Mouse (Mus musculus): ENCODE measurements around the gene Ggnbp2.
A peak's percentile ranks its signal among the peaks of the same experiment; 100 is the strongest.

The Ggnbp2 gene

GRCm38 (mm10) chr11:84870337-84871043 lies at the start of gene Ggnbp2:
TSS of gene Ggnbp2 (minus strand) at chr11:84870817.
- DNase-seq (ENCODE audit: low spot score), result peak; percentile 82

GRCm38 (mm10) chr11:84919951-84920350 lies 49.3 kb upstream of the Ggnbp2 start:
- no peak for DNase-seq (ENCODE audit: low spot score)

- no peak for DNase-seq (ENCODE audit: low spot score)
Observed at GRCm38 (mm10) chr11:84919276-84919675, 48.7 kb upstream of the Ggnbp2 start.

- peak; percentile 40 for DNase-seq (ENCODE audit: low spot score)
Observed at GRCm38 (mm10) chr11:84918425-84918824, 47.8 kb upstream of the Ggnbp2 start.

- no peak for DNase-seq (ENCODE audit: low spot score)
Observed at GRCm38 (mm10) chr11:84916703-84917300, 46.2 kb upstream of the Ggnbp2 start.

- peak; percentile 28 for DNase-seq (ENCODE audit: low spot score)
Observed at GRCm38 (mm10) chr11:84916053-84916702, 45.6 kb upstream of the Ggnbp2 start, which contains the start of gene Znhit3. TSS of gene Znhit3 (minus strand) at chr11:84916366.

- no peak for DNase-seq (ENCODE audit: low spot score)
Observed at GRCm38 (mm10) chr11:84914673-84915072, 44.1 kb upstream of the Ggnbp2 start.

GRCm38 (mm10) chr11:84910411-84910810 lies 39.8 kb upstream of the Ggnbp2 start:
- no peak for DNase-seq (ENCODE audit: low spot score)

- no peak for DNase-seq (ENCODE audit: low spot score)
Observed at GRCm38 (mm10) chr11:84908480-84908879, 37.9 kb upstream of the Ggnbp2 start.

GRCm38 (mm10) chr11:84907081-84907480 lies 36.5 kb upstream of the Ggnbp2 start:
- no peak for DNase-seq (ENCODE audit: low spot score)

- no peak for DNase-seq (ENCODE audit: low spot score)
Observed at GRCm38 (mm10) chr11:84904597-84905144, 34.1 kb upstream of the Ggnbp2 start.

- DNase-seq (ENCODE audit: low spot score), result no peak
Observed at GRCm38 (mm10) chr11:84893113-84893512, 22.5 kb upstream of the Ggnbp2 start.

GRCm38 (mm10) chr11:84891705-84892104 lies 21.1 kb upstream of the Ggnbp2 start:
- DNase-seq (ENCODE audit: low spot score), result no peak

GRCm38 (mm10) chr11:84889492-84889891 lies 18.9 kb upstream of the Ggnbp2 start:
- DNase-seq (ENCODE audit: low spot score), result no peak

GRCm38 (mm10) chr11:84888025-84888424 lies 17.4 kb upstream of the Ggnbp2 start:
- DNase-seq (ENCODE audit: low spot score), result no peak

- no peak for DNase-seq (ENCODE audit: low spot score)
Observed at GRCm38 (mm10) chr11:84886767-84887511, 16.3 kb upstream of the Ggnbp2 start.

GRCm38 (mm10) chr11:84886236-84886635 lies 15.6 kb upstream of the Ggnbp2 start:
- DNase-seq (ENCODE audit: low spot score), result no peak

GRCm38 (mm10) chr11:84885238-84885637 lies 14.6 kb upstream of the Ggnbp2 start:
- no peak for DNase-seq (ENCODE audit: low spot score)

GRCm38 (mm10) chr11:84882346-84882745 lies 11.7 kb upstream of the Ggnbp2 start:
- DNase-seq (ENCODE audit: low spot score), result no peak

- DNase-seq (ENCODE audit: low spot score), result no peak
Observed at GRCm38 (mm10) chr11:84880971-84881370, 10.4 kb upstream of the Ggnbp2 start.

- peak; percentile 16 for DNase-seq (ENCODE audit: low spot score)
Observed at GRCm38 (mm10) chr11:84880465-84880961, 9.9 kb upstream of the Ggnbp2 start.

Data from urinary bladder, postnatal 10 days (tissue).